Comparison of ENCODE assay signal across 16 mouse cellular contexts in the genomic region with DNA sequence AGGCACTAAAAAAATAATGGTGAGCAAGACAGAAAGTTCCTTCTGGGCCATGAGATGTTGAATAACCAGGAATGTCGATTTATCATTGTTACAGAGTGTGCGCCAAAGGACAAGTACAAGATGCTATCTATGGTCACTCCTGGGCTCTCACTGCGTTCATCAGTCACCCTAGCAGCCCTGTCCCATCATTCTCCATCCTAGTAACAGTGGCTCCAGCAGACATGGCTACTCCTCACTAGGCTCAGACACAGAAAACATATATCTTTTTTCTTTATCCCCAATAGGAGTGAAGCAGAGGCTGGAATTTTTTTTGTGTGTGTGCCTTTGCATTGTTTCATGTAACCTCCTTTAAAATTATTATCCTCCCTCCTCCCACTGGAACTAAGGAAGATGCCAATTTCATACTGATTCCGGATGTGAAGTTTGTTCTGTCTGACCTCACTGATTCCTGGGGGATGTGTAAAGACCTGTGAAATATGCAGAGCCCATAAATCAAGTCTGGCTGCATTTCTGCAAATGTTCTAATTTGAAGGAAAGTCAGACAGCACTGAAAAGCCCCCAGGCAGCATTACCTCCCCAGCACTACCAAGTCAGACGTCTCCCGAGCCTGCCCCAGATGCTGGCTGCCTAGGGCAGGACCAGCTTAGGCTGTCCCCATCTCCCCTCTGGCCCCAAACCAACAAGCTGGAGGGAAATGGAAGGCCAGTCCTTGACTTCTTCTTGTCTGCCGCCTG. TPM values are rescaled to one million over a fixed set of nuclear protein-coding genes. Genes with fewer than 3 reads are reported as not detected.
DNase-seq lines count a peak whose midpoint lies in the region; ATAC-seq and TF ChIP-seq lines count a peak whose summit lies in the region.
"Had no signal": no experiment of that assay in that cellular context is flagged by ENCODE, and none has a peak within 500 bp of the region (broad histone marks: within the 10 kb centered on the region; RNA-seq: fewer than 3 reads in every experiment).

No protein-coding gene starts in this region.

- H3K27ac ChIP-seq in kidney, embryonic 14.5 days (ENCODE audit: low read depth, low read length) = no peak overlapping the region
- H3K27ac ChIP-seq in embryonic fibroblast, embryonic 13.5 days (ENCODE audit: insufficient read depth, low read length) = peak overlapping the region; percentile 74
- H3K27ac ChIP-seq: embryonic facial prominence, embryonic 12.5 days; heart, adult 2 months; hindbrain, embryonic 13.5 days; midbrain, embryonic 10.5 days had no signal

- WGBS in kidney, embryonic 14.5 days = 41% methylated on average over 7 of the region's 7 CpGs

- no peak for TF ChIP-seq CTCF in embryonic fibroblast, embryonic 13.5 days (IDR thresholded peaks at IDR 0.05; ENCODE audit: borderline replicate concordance, insufficient read depth, low read length)

- ATAC-seq in kidney, embryonic 14.5 days (ENCODE audit: low FRiP score, low TSS enrichment) = peak; percentile 70
- ATAC-seq: CD4-positive, CD25-positive, alpha-beta regulatory T cell, adult 4 months; intestine, embryonic 16.5 days had no signal

- no peak for TF ChIP-seq POLR2A in embryonic fibroblast, embryonic 13.5 days (IDR thresholded peaks at IDR 0.05; ENCODE audit: low read depth, low read length)

- H3K36me3 ChIP-seq in kidney, embryonic 14.5 days (ENCODE audit: control insufficient read depth, insufficient read depth, low read length) = no peaks in the 10 kb centered on the region
- H3K36me3 ChIP-seq: embryonic facial prominence, embryonic 12.5 days; hindbrain, embryonic 13.5 days; midbrain, embryonic 10.5 days had no signal

- H3K9me3 ChIP-seq in kidney, embryonic 14.5 days (ENCODE audit: control insufficient read depth, low read length) = no peaks in the 10 kb centered on the region
- H3K9me3 ChIP-seq: embryonic facial prominence, embryonic 12.5 days; hindbrain, embryonic 13.5 days; midbrain, embryonic 10.5 days had no signal

- DNase-seq in kidney, adult 18-20 months = no peak
- peak; percentile 71 for DNase-seq in NIH3T3 (ENCODE audit: low read depth)
- DNase-seq in kidney, postnatal 4 days = peak; percentile 49 to 61
- DNase-seq in cerebellum, adult 11 months = no peak
- no peak for DNase-seq in spleen, adult 12 weeks (ENCODE audit: low spot score)
- DNase-seq: adrenal gland, postnatal 10 days; cerebellum, adult 9-10 months; heart, adult 2 months; thymus, adult 2 months had no signal

- H3K4me3 ChIP-seq in kidney, embryonic 14.5 days (ENCODE audit: low read length) = no peak overlapping the region
- no peak overlapping the region for H3K4me3 ChIP-seq in embryonic fibroblast, embryonic 13.5 days (ENCODE audit: insufficient read depth, low read length)
- H3K4me3 ChIP-seq: embryonic facial prominence, embryonic 12.5 days; heart, adult 2 months; hindbrain, embryonic 13.5 days; midbrain, embryonic 10.5 days had no signal

- no peak overlapping the region for H3K9ac ChIP-seq in kidney, embryonic 14.5 days (ENCODE audit: low read depth, low read length)
- H3K9ac ChIP-seq: embryonic facial prominence, embryonic 12.5 days; hindbrain, embryonic 13.5 days had no signal

- no peak overlapping the region for H3K4me2 ChIP-seq in kidney, embryonic 14.5 days (replicated peaks; ENCODE audit: low read depth, low read length)
- H3K4me2 ChIP-seq: embryonic facial prominence, embryonic 12.5 days; hindbrain, embryonic 13.5 days had no signal

- H3K4me1 ChIP-seq in kidney, embryonic 14.5 days (ENCODE audit: control insufficient read depth, insufficient read depth, low read length) = no peaks in the 10 kb centered on the region; the same call in 1 of the 2 replicates
- peaks cover 22% of the 10 kb centered on the region for H3K4me1 ChIP-seq in embryonic fibroblast, embryonic 13.5 days (ENCODE audit: control insufficient read depth, insufficient read depth, low read length)
- H3K4me1 ChIP-seq: embryonic facial prominence, embryonic 12.5 days; hindbrain, embryonic 13.5 days; midbrain, embryonic 10.5 days had no signal

- no peaks in the 10 kb centered on the region for H3K27me3 ChIP-seq in kidney, embryonic 14.5 days (ENCODE audit: control insufficient read depth, insufficient read depth, low read length)
- H3K27me3 ChIP-seq: embryonic facial prominence, embryonic 12.5 days; hindbrain, embryonic 13.5 days had no signal

RNA-seq across cellular contexts. Expression of gene Fbln5, which starts 20.5 kb away (rescaled TPM):
- 36.2 and 51.3 TPM in 2 replicates for polyA plus RNA-seq in kidney, embryonic 14.5 days (2014; fragmentation: Nextera tagmentation; extraction: Ambion mirVana)
- polyA plus RNA-seq in embryonic fibroblast, embryonic 13.5 days (2011; ENCODE audit: insufficient read length, low read depth, missing spikeins) = 622 and 637 TPM in 2 replicates
- polyA plus RNA-seq: CD4-positive, CD25-positive, alpha-beta regulatory T cell, adult 4 months had no signal

Comparison
In these comparisons a context has a peak if more than half of its experiments do, and no peak if none do; other contexts are left out.
1. DNase-seq: peak in NIH3T3 (single experiment) and kidney, postnatal 4 days (2 of 2); none in kidney, adult 18-20 months (single experiment), cerebellum, adult 11 months (single experiment) and spleen, adult 12 weeks (single experiment).
2. RNA of gene Fbln5, which starts 20.5 kb away (polyA plus RNA-seq): 622 to 637 TPM in embryonic fibroblast, embryonic 13.5 days; 36.2 to 51.3 TPM in kidney, embryonic 14.5 days; every median in the first group is over 10 times any median in the second.